Mouse (Mus musculus) heart, adult 8-10 months (tissue): ENCODE measurements around the gene March6. TPM values are rescaled to one million over a fixed set of nuclear protein-coding genes. Genes with fewer than 3 reads are reported as not detected.

Experiments
- DNase-seq: peaks from one replicate; pipeline ENCODE4 v3.0.0; 2022; ENCODE audit warnings: low spot score
- total RNA-seq, 4 experiments: library from RNA; stranded (reverse); gene quantifications; 2 replicates each; pipeline ENCODE4 v1.2.4; 2022

March6 gene
- total RNA-seq, 4 experiments from 2014 or later, result 112 to 123 (median 116) TPM

- no peak for DNase-seq
These were observed 11.4 kb upstream of the March6 start for GRCm38 (mm10) chr15:31542013-31542958.

GRCm38 (mm10) chr15:31540513-31540802, 9.6 kb upstream of the March6 start:
- no peak for DNase-seq

GRCm38 (mm10) chr15:31539643-31540512, 9.0 kb upstream of the March6 start:
- no peak for DNase-seq

- no peak for DNase-seq
These were observed 7.5 kb upstream of the March6 start for GRCm38 (mm10) chr15:31538346-31538745.

- no peak for DNase-seq
These were observed 6.9 kb upstream of the March6 start for GRCm38 (mm10) chr15:31537706-31538105.

GRCm38 (mm10) chr15:31536051-31536737, 5.3 kb upstream of the March6 start:
- DNase-seq, result no peak

- no peak for DNase-seq
These were observed 4.5 kb upstream of the March6 start for GRCm38 (mm10) chr15:31535259-31535855.

- DNase-seq, result no peak
These were observed 3.8 kb upstream of the March6 start for GRCm38 (mm10) chr15:31534421-31535258.

GRCm38 (mm10) chr15:31533529-31533928, 2.7 kb upstream of the March6 start:
- DNase-seq, result no peak

- no peak for DNase-seq
These were observed 1.6 kb upstream of the March6 start for GRCm38 (mm10) chr15:31532331-31533021.

GRCm38 (mm10) chr15:31531446-31532330, 835 bp upstream of the March6 start:
- no peak for DNase-seq

GRCm38 (mm10) chr15:31529811-31530658, 818 bp downstream of the March6 start:
- no peak for DNase-seq

- DNase-seq, result no peak
These were observed 1.8 kb downstream of the March6 start for GRCm38 (mm10) chr15:31529103-31529502.

- DNase-seq, result no peak
These were observed 2.4 kb downstream of the March6 start for GRCm38 (mm10) chr15:31528477-31528876.

- no peak for DNase-seq
These were observed 4.4 kb downstream of the March6 start for GRCm38 (mm10) chr15:31526463-31526862.

- DNase-seq, result no peak
These were observed 11.9 kb downstream of the March6 start for GRCm38 (mm10) chr15:31519000-31519399.

GRCm38 (mm10) chr15:31518371-31518770, 12.5 kb downstream of the March6 start:
- no peak for DNase-seq

- no peak for DNase-seq
These were observed 13.7 kb downstream of the March6 start for GRCm38 (mm10) chr15:31517186-31517585.
